Mouse (Mus musculus): ENCODE data around the gene Snapc4. TPM values are rescaled to one million over a fixed set of nuclear protein-coding genes. Genes with fewer than 3 reads are reported as not detected.

Snapc4 gene
- polyA plus RNA-seq, 1 experiment = 21.9 TPM

DNA sequence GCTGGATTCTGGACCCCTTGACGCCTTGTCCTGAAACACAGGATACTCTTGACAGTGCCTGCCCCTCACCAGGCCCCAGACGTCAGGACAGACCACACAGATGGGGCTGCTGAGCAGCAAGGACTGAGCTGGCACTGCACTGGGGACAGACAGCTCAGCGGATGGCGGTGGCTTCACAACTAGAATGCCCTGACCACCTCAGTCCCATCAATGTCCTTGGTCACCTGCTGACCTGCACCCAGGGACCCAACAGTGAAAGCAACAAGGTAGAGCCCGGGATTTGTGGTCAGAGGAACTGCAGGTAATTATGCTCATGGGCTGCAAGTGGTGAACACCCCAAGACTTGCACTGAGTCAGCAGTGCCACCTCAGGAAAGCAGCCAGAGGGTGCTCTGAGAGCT, 17.5 kb downstream of the Snapc4 start:
- no peak overlapping the region for H3K4me3 ChIP-seq (ENCODE audit: insufficient read depth, low read depth, low read length)
- no peaks in the 10 kb centered on the region; the same call in 1 of the 2 replicates for H3K4me1 ChIP-seq (ENCODE audit: control insufficient read depth, insufficient read depth, low read length)
- 88% methylated on average over 5 of the region's 5 CpGs for WGBS
- TF ChIP-seq CTCF (conservative IDR thresholded peaks at IDR 0.05; ENCODE audit: insufficient read depth, insufficient read length, low read depth, low read length) = no peak
- TF ChIP-seq POLR2A (IDR thresholded peaks at IDR 0.05; ENCODE audit: low read depth, low read length) = no peak
- H3K27ac ChIP-seq (ENCODE audit: insufficient read depth, low read depth, low read length) = no peak overlapping the region
- no peak for DNase-seq
- H3K27me3 ChIP-seq (replicated peaks; ENCODE audit: control insufficient read depth, insufficient read depth, low read length) = no peaks in the 10 kb centered on the region
- H3K36me3 ChIP-seq (ENCODE audit: control insufficient read depth, insufficient read depth, low read length) = no peaks in the 10 kb centered on the region

- no peak within 1 kb of the TSS for H3K4me3 ChIP-seq (ENCODE audit: insufficient read depth, low read depth, low read length)
- no peak within 1 kb of the TSS for H3K27ac ChIP-seq (ENCODE audit: insufficient read depth, low read depth, low read length)
- H3K4me1 ChIP-seq (ENCODE audit: control insufficient read depth, insufficient read depth, low read length) = peaks cover 4% of the 10 kb centered on the region; the same call in 1 of the 2 replicates
- no peak for DNase-seq
- no peak for TF ChIP-seq POLR2A (IDR thresholded peaks at IDR 0.05; ENCODE audit: low read depth, low read length)
- no peak for TF ChIP-seq CTCF (conservative IDR thresholded peaks at IDR 0.05; ENCODE audit: insufficient read depth, insufficient read length, low read depth, low read length)
- H3K27me3 ChIP-seq (replicated peaks; ENCODE audit: control insufficient read depth, insufficient read depth, low read length) = no peaks in the 10 kb centered on the region
- WGBS = 45% methylated on average over 3 of the region's 3 CpGs
- no peaks in the 10 kb centered on the region for H3K36me3 ChIP-seq (ENCODE audit: control insufficient read depth, insufficient read depth, low read length)
These were observed 19.7 kb downstream of the Snapc4 start, which contains the start of gene Card9 for GRCm38 (mm10) chr2:26360772-26361171. Gene Card9 (minus strand): TSS chr2:26360918.

DNA sequence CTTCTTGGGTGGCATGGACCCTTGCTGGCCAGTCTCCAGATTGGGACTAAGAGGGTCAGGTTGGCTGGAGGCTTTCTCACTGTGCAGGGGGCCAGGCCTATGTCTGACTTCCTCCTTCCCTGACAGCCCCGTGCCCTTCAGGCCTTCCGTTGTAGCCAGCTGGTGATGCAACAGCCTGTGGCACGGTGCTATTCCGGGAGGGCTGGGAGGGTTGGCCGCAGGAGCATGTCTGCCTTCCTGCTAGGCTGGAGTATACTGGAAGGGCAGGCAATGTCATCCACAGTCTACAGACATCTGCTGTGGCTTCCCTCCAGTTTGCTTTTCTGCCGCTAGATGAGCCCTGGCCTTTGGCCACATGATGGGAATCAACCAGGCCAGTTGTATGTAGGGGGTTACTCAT, 20.5 kb downstream of the Snapc4 start:
- H3K4me1 ChIP-seq (ENCODE audit: control insufficient read depth, insufficient read depth, low read length) = peaks cover 4% of the 10 kb centered on the region; the same call in 1 of the 2 replicates
- no peak for DNase-seq
- no peak overlapping the region for H3K4me3 ChIP-seq (ENCODE audit: insufficient read depth, low read depth, low read length)
- TF ChIP-seq POLR2A (IDR thresholded peaks at IDR 0.05; ENCODE audit: low read depth, low read length) = no peak
- no peak for TF ChIP-seq CTCF (conservative IDR thresholded peaks at IDR 0.05; ENCODE audit: insufficient read depth, insufficient read length, low read depth, low read length)
- H3K27ac ChIP-seq (ENCODE audit: insufficient read depth, low read depth, low read length) = no peak overlapping the region
- WGBS = 72% methylated on average over 6 of the region's 6 CpGs
- H3K27me3 ChIP-seq (replicated peaks; ENCODE audit: control insufficient read depth, insufficient read depth, low read length) = no peaks in the 10 kb centered on the region
- no peaks in the 10 kb centered on the region for H3K36me3 ChIP-seq (ENCODE audit: control insufficient read depth, insufficient read depth, low read length)

GRCm38 (mm10) chr2:26358667-26359320, 21.7 kb downstream of the Snapc4 start:
- 90% methylated on average over 13 of the region's 13 CpGs for WGBS
- H3K4me1 ChIP-seq (ENCODE audit: control insufficient read depth, insufficient read depth, low read length) = peaks cover 4% of the 10 kb centered on the region; the same call in 1 of the 2 replicates
- H3K27ac ChIP-seq (ENCODE audit: insufficient read depth, low read depth, low read length) = no peak overlapping the region
- H3K27me3 ChIP-seq (replicated peaks; ENCODE audit: control insufficient read depth, insufficient read depth, low read length) = no peaks in the 10 kb centered on the region
- no peak for TF ChIP-seq CTCF (conservative IDR thresholded peaks at IDR 0.05; ENCODE audit: insufficient read depth, insufficient read length, low read depth, low read length)
- TF ChIP-seq POLR2A (IDR thresholded peaks at IDR 0.05; ENCODE audit: low read depth, low read length) = no peak
- no peak overlapping the region for H3K4me3 ChIP-seq (ENCODE audit: insufficient read depth, low read depth, low read length)
- H3K36me3 ChIP-seq (ENCODE audit: control insufficient read depth, insufficient read depth, low read length) = no peaks in the 10 kb centered on the region
- no peak for DNase-seq

DNA sequence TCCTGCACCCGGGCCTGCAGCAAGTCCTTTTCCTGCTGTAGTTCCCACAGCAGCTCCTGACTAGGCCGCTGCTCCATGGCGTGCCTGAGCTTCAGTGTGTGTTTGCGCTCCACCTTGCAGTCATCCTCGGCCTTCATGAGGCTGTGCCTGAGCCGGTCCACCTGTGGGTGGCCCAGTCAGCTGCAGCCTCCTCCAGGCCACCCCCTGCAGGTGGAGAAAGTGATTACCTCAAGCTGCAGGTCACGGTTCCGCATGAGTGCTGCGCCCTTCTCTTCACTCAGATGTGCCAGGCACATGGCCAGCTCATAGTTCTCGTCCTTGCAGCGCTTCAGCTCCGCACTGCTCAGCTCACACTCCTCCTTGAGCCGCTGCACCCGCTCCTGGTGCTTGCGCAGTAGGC, 23.0 kb downstream of the Snapc4 start:
- Histone ChIP-seq H3K4me1 (ENCODE audit: control insufficient read depth, insufficient read depth, low read length) (peaks cover 8% of the 10 kb centered on the region; the same call in 1 of the 2 replicates), H3K27me3 (replicated peaks; ENCODE audit: control insufficient read depth, insufficient read depth, low read length) (no peaks in the 10 kb centered on the region), H3K27ac (ENCODE audit: insufficient read depth, low read depth, low read length) (no peak overlapping the region), H3K4me3 (ENCODE audit: insufficient read depth, low read depth, low read length) (no peak overlapping the region), H3K36me3 (ENCODE audit: control insufficient read depth, insufficient read depth, low read length) (no peaks in the 10 kb centered on the region)
- TF ChIP-seq POLR2A (IDR thresholded peaks at IDR 0.05; ENCODE audit: low read depth, low read length) = no peak
- no peak; the same call in 1 of the 2 replicates for TF ChIP-seq CTCF (conservative IDR thresholded peaks at IDR 0.05; ENCODE audit: insufficient read depth, insufficient read length, low read depth, low read length)
- DNase-seq = peak; percentile 91
- 40% methylated on average over 15 of the region's 15 CpGs for WGBS

GRCm38 (mm10) chr2:26356678-26357077, 23.8 kb downstream of the Snapc4 start:
- H3K4me3 ChIP-seq (ENCODE audit: insufficient read depth, low read depth, low read length) = no peak overlapping the region
- peaks cover 8% of the 10 kb centered on the region; the same call in 1 of the 2 replicates for H3K4me1 ChIP-seq (ENCODE audit: control insufficient read depth, insufficient read depth, low read length)
- no peaks in the 10 kb centered on the region for H3K27me3 ChIP-seq (replicated peaks; ENCODE audit: control insufficient read depth, insufficient read depth, low read length)
- H3K36me3 ChIP-seq (ENCODE audit: control insufficient read depth, insufficient read depth, low read length) = no peaks in the 10 kb centered on the region
- DNase-seq = no peak
- no peak overlapping the region for H3K27ac ChIP-seq (ENCODE audit: insufficient read depth, low read depth, low read length)
- 76% methylated on average over 7 of the region's 7 CpGs for WGBS
- no peak for TF ChIP-seq CTCF (conservative IDR thresholded peaks at IDR 0.05; ENCODE audit: insufficient read depth, insufficient read length, low read depth, low read length)
- no peak for TF ChIP-seq POLR2A (IDR thresholded peaks at IDR 0.05; ENCODE audit: low read depth, low read length)

DNA sequence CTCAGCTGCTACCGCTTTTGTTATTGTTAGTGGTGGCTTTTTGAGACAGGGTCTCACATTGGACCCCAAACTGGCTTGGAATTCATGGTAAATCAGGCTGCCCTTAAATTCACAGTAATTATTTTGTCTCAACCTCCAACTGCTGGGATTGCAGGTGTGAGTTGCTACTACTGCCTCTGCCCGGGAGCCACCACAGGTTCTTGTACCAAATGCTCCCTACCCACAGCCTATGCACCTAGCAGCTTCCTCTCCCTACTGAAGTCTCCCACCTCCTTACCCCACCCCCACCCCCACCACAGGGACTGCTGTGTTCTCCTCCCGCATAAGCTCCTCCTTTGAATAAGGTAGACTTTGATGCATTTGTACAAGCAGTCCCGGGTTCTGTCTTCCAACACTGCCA, 24.2 kb downstream of the Snapc4 start:
- WGBS = 91% methylated on average over 4 of the region's 4 CpGs
- DNase-seq = no peak

More for the DNA sequence above, 24.2 kb downstream of the Snapc4 start:
- Histone ChIP-seq H3K27ac (ENCODE audit: insufficient read depth, low read depth, low read length) (no peak overlapping the region), H3K4me1 (ENCODE audit: control insufficient read depth, insufficient read depth, low read length) (peaks cover 10% of the 10 kb centered on the region; the same call in 1 of the 2 replicates), H3K27me3 (replicated peaks; ENCODE audit: control insufficient read depth, insufficient read depth, low read length) (no peaks in the 10 kb centered on the region), H3K36me3 (ENCODE audit: control insufficient read depth, insufficient read depth, low read length) (no peaks in the 10 kb centered on the region), H3K4me3 (ENCODE audit: insufficient read depth, low read depth, low read length) (no peak overlapping the region)
- TF ChIP-seq CTCF (conservative IDR thresholded peaks at IDR 0.05; ENCODE audit: insufficient read depth, insufficient read length, low read depth, low read length) (no peak), POLR2A (IDR thresholded peaks at IDR 0.05; ENCODE audit: low read depth, low read length) (no peak)
